Mouse (Mus musculus): ENCODE results near the gene Gfpt2.
A peak's percentile ranks its signal among the peaks of the same experiment; 100 is the strongest.

- TF ChIP-seq NANOG (IDR thresholded peaks at IDR 0.05; ENCODE audit: borderline replicate concordance, low read length) (no peak), CTCF (conservative IDR thresholded peaks at IDR 0.05; ENCODE audit: low read length) (peak; percentile 58)
These were observed 75.8 kb downstream of the Gfpt2 start for GRCm38 (mm10) chr11:49869762-49870161.
